ENCODE assay signal across 8 mouse cellular contexts in the genomic region with DNA sequence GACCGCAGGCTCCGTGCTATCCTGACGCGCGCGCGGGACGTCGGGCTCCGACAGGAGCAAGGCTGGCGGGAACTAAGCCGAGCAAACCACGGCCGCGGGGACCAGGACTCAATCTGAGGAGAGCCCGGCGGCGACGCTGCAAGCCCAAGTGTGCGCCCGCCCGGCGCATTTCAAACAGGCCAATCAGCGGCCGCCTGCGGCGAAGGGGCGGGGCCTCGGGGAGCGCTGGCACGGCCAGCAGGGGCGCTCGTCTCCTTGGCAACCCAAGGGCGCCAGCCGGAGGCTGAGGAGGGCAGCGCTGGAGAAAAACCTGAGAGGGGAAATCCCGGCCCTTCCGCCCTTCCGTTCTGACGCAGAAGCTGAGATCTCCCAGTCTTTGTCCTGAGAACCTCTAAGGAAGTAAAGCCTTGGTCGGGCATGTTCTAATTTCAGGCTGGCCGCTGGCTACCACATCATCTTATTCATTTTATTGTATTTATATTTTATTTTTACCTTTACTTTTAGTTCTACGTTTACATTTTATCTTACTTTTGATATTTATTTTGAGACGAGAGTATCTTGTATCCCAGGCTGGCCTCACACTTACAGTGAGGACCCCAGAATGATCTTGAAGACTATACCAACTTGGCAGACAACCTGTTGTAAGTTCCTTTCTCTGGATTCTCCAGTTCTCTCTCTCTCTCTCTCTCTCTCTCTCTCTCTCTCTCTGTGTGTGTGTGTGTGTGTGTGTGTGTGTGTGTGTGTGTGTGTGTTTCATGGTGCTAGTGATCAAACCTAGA. TPM values are rescaled to one million over a fixed set of nuclear protein-coding genes. Genes with fewer than 3 reads are reported as not detected.
DNase-seq lines count a peak whose midpoint lies in the region; ATAC-seq lines count a peak whose summit lies in the region.

A gene (minus strand): TSS at position 152 of the 779 bp plus-strand sequence.

- no peaks in the 10 kb centered on the region for H3K27me3 ChIP-seq in hindbrain, embryonic 11.5 days (ENCODE audit: control insufficient read depth, insufficient read depth, low read length)

- 0 out of 2 replicates have a peak, but pooled peaks cover 3% of the 10 kb centered on the region for H3K4me1 ChIP-seq in hindbrain, embryonic 11.5 days (replicated peaks; ENCODE audit: control insufficient read depth, insufficient read depth, low read length)

- peak within 1 kb of the TSS; percentile 80 for H3K9ac ChIP-seq in hindbrain, embryonic 11.5 days (ENCODE audit: low read depth, low read length)

- under 1% methylated on average over 38 of the region's 44 CpGs for WGBS in hindbrain, embryonic 11.5 days

- H3K4me3 ChIP-seq in hindbrain, embryonic 11.5 days (ENCODE audit: low read depth, low read length): peak within 1 kb of the TSS; percentile 85

- peak within 1 kb of the TSS; percentile 95 for H3K4me2 ChIP-seq in hindbrain, embryonic 11.5 days (replicated peaks; ENCODE audit: low read depth, low read length)

- H3K9me3 ChIP-seq in hindbrain, embryonic 11.5 days (ENCODE audit: control insufficient read depth, low read length): no peaks in the 10 kb centered on the region

- ATAC-seq in hindbrain, embryonic 11.5 days (ENCODE audit: low FRiP score): peak; percentile 93

- DNase-seq in MN1 (ENCODE audit: low spot score): peak; percentile 97
- peak; percentile 93 for DNase-seq in cerebellum, adult 9-10 months
- DNase-seq in frontal cortex, adult 2 months (ENCODE audit: extremely low spot score in 1 of 2, low spot score in 1 of 2): peak; percentile 85 to 97
- peak; percentile 99 for DNase-seq in hindbrain, embryonic 11.5 days (ENCODE audit: low spot score)
- DNase-seq in layer of hippocampus, postnatal 10 days (ENCODE audit: low spot score in 2 of 2): peak; percentile 96 to 98
- DNase-seq in lung, postnatal 10 days: peak; percentile 97
- DNase-seq in ovary, postnatal 36 days (ENCODE audit: low spot score): peak; percentile 98
- peak; percentile 99 for DNase-seq in thymus, postnatal 25 days

- H3K36me3 ChIP-seq in hindbrain, embryonic 11.5 days (ENCODE audit: control insufficient read depth, insufficient read depth, low read length): no peaks in the 10 kb centered on the region

- H3K27ac ChIP-seq in hindbrain, embryonic 11.5 days (ENCODE audit: low read depth, low read length): peak within 1 kb of the TSS; percentile 72

RNA-seq across cellular contexts. Expression of the gene that starts here (rescaled TPM):
- polyA plus RNA-seq in frontal cortex, adult 2 months (2012; rRNA removed): 2.5 and 2.9 TPM in 2 replicates
- 97.2 and 100 TPM in 2 replicates for polyA plus RNA-seq in hindbrain, embryonic 11.5 days (2014; fragmentation: Nextera tagmentation; extraction: Ambion mirVana)
- total RNA-seq in layer of hippocampus, postnatal 10 days (2021): 10 to 100 TPM in 1 of 2 experiments, 1 to 10 TPM in 1; 7.4 to 11.1 TPM

Comparison
In these comparisons a context has a peak if more than half of its experiments do, and no peak if none do; other contexts are left out.
1. Peak in every context shown above with its lines: DNase-seq, ATAC-seq, H3K4me3 ChIP-seq and H3K27ac ChIP-seq.
2. RNA of the gene that starts here (polyA plus RNA-seq): 97.2 to 100 TPM in hindbrain, embryonic 11.5 days; 2.5 to 2.9 TPM in frontal cortex, adult 2 months; every median in the first group is over 10 times any median in the second.